Mouse (Mus musculus) limb, embryonic 10.5 days (tissue): Measurements from ENCODE around the gene Klc2. TPM values are rescaled to one million over a fixed set of nuclear protein-coding genes. Genes with fewer than 3 reads are reported as not detected.

Source experiments
- DNase-seq: peaks from one replicate; pipeline ENCODE4 v3.0.0-alpha.2; 2017; ENCODE audit warnings: low spot score
- H3K27ac ChIP-seq: fragments of 300-500 bp; sonication (generic); 2 replicates; pipeline ENCODE4 v1.5.1; 2016; ENCODE audit warnings: mild to moderate bottlenecking
- H3K27me3 ChIP-seq: fragments of 300-500 bp; sonication (generic); 2 replicates; pipeline ENCODE4 v1.6.1; 2016; ENCODE audit warnings: low read depth, mild to moderate bottlenecking; ENCODE audit not compliant: poor library complexity, severe bottlenecking
- H3K36me3 ChIP-seq: fragments of 300-500 bp; sonication (generic); 2 replicates; pipeline ENCODE4 v1.6.1; 2016; ENCODE audit warnings: mild to moderate bottlenecking, moderate library complexity
- H3K4me1 ChIP-seq: fragments of 300-500 bp; sonication (generic); 2 replicates; pipeline ENCODE4 v1.6.1; 2016
- H3K4me3 ChIP-seq: fragments of 300-500 bp; sonication (generic); 2 replicates; pipeline ENCODE4 v1.5.1; 2016; ENCODE audit warnings: mild to moderate bottlenecking, moderate library complexity
- H3K9me3 ChIP-seq: fragments of 300-500 bp; sonication (generic); replicated peaks from 2 replicates; pipeline ENCODE4 v1.6.1; 2016; ENCODE audit warnings: mild to moderate bottlenecking
- WGBS: fragments of 180-500 bp; shearing (Covaris S2); methylation state at CpG from one replicate; pipeline ENCODE4 v1.1.7; 2016; 5-methylcytosine and 5-hydroxymethylcytosine counted together
- polyA plus RNA-seq: library from polyadenylated mRNA; unstranded; fragments of >200 nt; fragmentation: Nextera tagmentation; extraction: Ambion mirVana; gene quantifications from 2 replicates; pipeline ENCODE4 v1.2.1, GENCODE M21; 2016

The Klc2 gene
- polyA plus RNA-seq, 1 experiment from 2014 or later: 30.6 TPM

- no peak overlapping the region for H3K27ac ChIP-seq
- no peaks in the 10 kb centered on the region for H3K9me3 ChIP-seq
- no peak overlapping the region for H3K4me3 ChIP-seq
- no peak for DNase-seq
- 0 out of 2 replicates have a peak, but pooled peaks cover 3% of the 10 kb centered on the region for H3K36me3 ChIP-seq
- 86% methylated on average over 10 of the region's 10 CpGs for WGBS
- peaks cover 7% of the 10 kb centered on the region for H3K4me1 ChIP-seq
- 0 out of 2 replicates have a peak, but pooled peaks cover 7% of the 10 kb centered on the region for H3K27me3 ChIP-seq
Measured at GRCm38 (mm10) chr19:5122492-5122891, 4.1 kb upstream of the Klc2 start.

- WGBS: under 1% methylated on average over 78 of the region's 83 CpGs
- peak overlapping the region; percentile 68 for H3K4me3 ChIP-seq
Measured at GRCm38 (mm10) chr19:5117494-5118383, 621 bp downstream of the Klc2 start.

GRCm38 (mm10) chr19:5113783-5114182 is 4.6 kb downstream of the Klc2 start:
- Histone ChIP-seq H3K4me3 (no peak overlapping the region), H3K27me3 (no peaks in the 10 kb centered on the region), H3K36me3 (peaks cover 69% of the 10 kb centered on the region), H3K9me3 (no peaks in the 10 kb centered on the region), H3K27ac (no peak overlapping the region), H3K4me1 (peaks cover 14% of the 10 kb centered on the region)
- no peak for DNase-seq
- WGBS: 93% methylated on average over 7 of the region's 7 CpGs

More at GRCm38 (mm10) chr19:5117494-5118383, 621 bp downstream of the Klc2 start:
- Histone ChIP-seq H3K9me3 (no peaks in the 10 kb centered on the region), H3K4me1 (peaks cover 16% of the 10 kb centered on the region), H3K27me3 (0 out of 2 replicates have a peak, but pooled peaks cover 7% of the 10 kb centered on the region), H3K36me3 (peaks cover 30% of the 10 kb centered on the region), H3K27ac (peak overlapping the region; percentile 90)
- DNase-seq: peak; percentile 95

- Histone ChIP-seq H3K4me3 (no peak overlapping the region), H3K27ac (no peak overlapping the region), H3K4me1 (peaks cover 30% of the 10 kb centered on the region), H3K36me3 (peaks cover 76% of the 10 kb centered on the region), H3K9me3 (no peaks in the 10 kb centered on the region), H3K27me3 (no peaks in the 10 kb centered on the region)
- WGBS: 75% methylated on average over 19 of the region's 19 CpGs
- DNase-seq: peak; percentile 48
Measured at GRCm38 (mm10) chr19:5109659-5110453, 8.5 kb downstream of the Klc2 start.

GRCm38 (mm10) chr19:5108702-5109101 is 9.7 kb downstream of the Klc2 start:
- no peak overlapping the region for H3K4me3 ChIP-seq
- no peak for DNase-seq
- peaks cover 31% of the 10 kb centered on the region for H3K4me1 ChIP-seq
- H3K36me3 ChIP-seq: peaks cover 79% of the 10 kb centered on the region
- no peaks in the 10 kb centered on the region for H3K27me3 ChIP-seq
- 66% methylated on average over 4 of the region's 4 CpGs for WGBS
- no peak overlapping the region for H3K27ac ChIP-seq
- H3K9me3 ChIP-seq: no peaks in the 10 kb centered on the region

- no peak for DNase-seq
- no peak overlapping the region for H3K4me3 ChIP-seq
- no peak overlapping the region for H3K27ac ChIP-seq
- peaks cover 79% of the 10 kb centered on the region for H3K36me3 ChIP-seq
- no peaks in the 10 kb centered on the region for H3K9me3 ChIP-seq
- WGBS: 28% methylated on average over 5 of the region's 5 CpGs
- no peaks in the 10 kb centered on the region for H3K27me3 ChIP-seq
- H3K4me1 ChIP-seq: peaks cover 31% of the 10 kb centered on the region
Measured at GRCm38 (mm10) chr19:5108271-5108575, 10.1 kb downstream of the Klc2 start.

- DNase-seq: no peak
- H3K4me1 ChIP-seq: peaks cover 31% of the 10 kb centered on the region
- H3K27me3 ChIP-seq: no peaks in the 10 kb centered on the region
- H3K4me3 ChIP-seq: no peak overlapping the region
- no peak overlapping the region for H3K27ac ChIP-seq
- H3K9me3 ChIP-seq: no peaks in the 10 kb centered on the region
- H3K36me3 ChIP-seq: peaks cover 79% of the 10 kb centered on the region
- WGBS: 75% methylated on average over 18 of the region's 18 CpGs
Measured at GRCm38 (mm10) chr19:5107556-5108270, 10.6 kb downstream of the Klc2 start.

- H3K27ac ChIP-seq: peak within 1 kb of the TSS; percentile 97
- H3K4me1 ChIP-seq: peaks cover 31% of the 10 kb centered on the region
- peaks cover 79% of the 10 kb centered on the region for H3K36me3 ChIP-seq
- peak; percentile 99 for DNase-seq
- H3K9me3 ChIP-seq: no peaks in the 10 kb centered on the region
- peak within 1 kb of the TSS; percentile 88 for H3K4me3 ChIP-seq
- no peaks in the 10 kb centered on the region for H3K27me3 ChIP-seq
- WGBS: under 1% methylated on average over 46 of the region's 46 CpGs
Measured at GRCm38 (mm10) chr19:5106731-5107191, 11.6 kb downstream of the Klc2 start, which contains the start of gene Rab1b. Rab1b (minus strand) TSS chr19:5107072.

- 18% methylated on average over 9 of the region's 9 CpGs for WGBS
Measured at GRCm38 (mm10) chr19:5106074-5106473, 12.3 kb downstream of the Klc2 start.

GRCm38 (mm10) chr19:5098363-5099143 is 19.8 kb downstream of the Klc2 start, which contains the start of gene Cnih2:
Cnih2 (minus strand) TSS chr19:5098521.
- peak; percentile 82 for DNase-seq
- H3K4me3 ChIP-seq: peak within 1 kb of the TSS; percentile 76
- H3K36me3 ChIP-seq: peaks cover 50% of the 10 kb centered on the region
- WGBS: 2% methylated on average over 48 of the region's 48 CpGs
- H3K4me1 ChIP-seq: peaks cover 67% of the 10 kb centered on the region
- H3K27me3 ChIP-seq: peaks cover 8% of the 10 kb centered on the region; the same call in 1 of the 2 replicates
- H3K27ac ChIP-seq: peak within 1 kb of the TSS; percentile 92
- no peaks in the 10 kb centered on the region for H3K9me3 ChIP-seq

More at GRCm38 (mm10) chr19:5106074-5106473, 12.3 kb downstream of the Klc2 start:
- no peak for DNase-seq
- H3K9me3 ChIP-seq: no peaks in the 10 kb centered on the region
- peaks cover 79% of the 10 kb centered on the region for H3K36me3 ChIP-seq
- peak overlapping the region; percentile 88 for H3K4me3 ChIP-seq
- H3K27ac ChIP-seq: peak overlapping the region; percentile 97
- H3K4me1 ChIP-seq: peaks cover 31% of the 10 kb centered on the region
- H3K27me3 ChIP-seq: no peaks in the 10 kb centered on the region

GRCm38 (mm10) chr19:5097521-5098362 is 20.6 kb downstream of the Klc2 start:
- Histone ChIP-seq H3K4me3 (peak overlapping the region; percentile 76), H3K36me3 (peaks cover 50% of the 10 kb centered on the region), H3K9me3 (no peaks in the 10 kb centered on the region), H3K27me3 (peaks cover 8% of the 10 kb centered on the region; the same call in 1 of the 2 replicates), H3K4me1 (peaks cover 68% of the 10 kb centered on the region), H3K27ac (peak overlapping the region; percentile 92)
- 4% methylated on average over 31 of the region's 31 CpGs for WGBS
- peak; percentile 44 for DNase-seq
